Mouse (Mus musculus) left cerebral cortex, adult 18-20 months (tissue): Measurements from ENCODE around the gene Actl11. TPM values are rescaled to one million over a fixed set of nuclear protein-coding genes. Genes with fewer than 3 reads are reported as not detected.

Experiments
- DNase-seq, 2 experiments: peaks; one replicate each; pipeline ENCODE4 v3.0.0; 2021 to 2022; ENCODE audit warnings: low spot score in 2 of 2, mixed read lengths in 1 of 2
- total RNA-seq, 2 experiments: library from RNA; stranded (reverse); gene quantifications; 2 replicates each; pipeline ENCODE4 v1.2.3; 2021

Gene Actl11
- total RNA-seq, 2 experiments from 2014 or later = not detected

GRCm38 (mm10) chr9:107919441-107919840 is 8.8 kb upstream of the Actl11 start:
- DNase-seq = no peak

- DNase-seq = no peak
Observed at GRCm38 (mm10) chr9:107923021-107923420, 5.2 kb upstream of the Actl11 start.

GRCm38 (mm10) chr9:107923956-107924355 is 4.3 kb upstream of the Actl11 start:
- DNase-seq = no peak

- no peak for DNase-seq
Observed at GRCm38 (mm10) chr9:107925251-107925650, 3.0 kb upstream of the Actl11 start.

- no peak for DNase-seq
Observed at GRCm38 (mm10) chr9:107926920-107927420, 1.3 kb upstream of the Actl11 start.

- no peak for DNase-seq
Observed at GRCm38 (mm10) chr9:107927749-107928148, 520 bp upstream of the Actl11 start.

GRCm38 (mm10) chr9:107932221-107932620 is 4.0 kb downstream of the Actl11 start:
- DNase-seq = no peak

GRCm38 (mm10) chr9:107934146-107934545 is 5.9 kb downstream of the Actl11 start:
- DNase-seq = peak; percentile 42 to 48

GRCm38 (mm10) chr9:107935374-107935773 is 7.1 kb downstream of the Actl11 start, which contains the start of gene Camkv:
Gene Camkv (plus strand): TSS chr9:107935674.
- DNase-seq = no peak

- DNase-seq = peak; percentile 54 to 72
Observed at GRCm38 (mm10) chr9:107935790-107936214, 7.5 kb downstream of the Actl11 start.

GRCm38 (mm10) chr9:107936215-107936822 is 8.1 kb downstream of the Actl11 start:
- DNase-seq = peak in 1 of 2 experiments; percentile 66

- DNase-seq = no peak
Observed at GRCm38 (mm10) chr9:107936831-107937230, 8.6 kb downstream of the Actl11 start.

GRCm38 (mm10) chr9:107947241-107948194 is 19.2 kb downstream of the Actl11 start:
- no peak for DNase-seq

- no peak for DNase-seq
Observed at GRCm38 (mm10) chr9:107949184-107949921, 21.1 kb downstream of the Actl11 start.

- DNase-seq = no peak
Observed at GRCm38 (mm10) chr9:107949922-107950235, 21.6 kb downstream of the Actl11 start, which contains the start of gene Traip. Gene Traip (plus strand): TSS chr9:107950136.

- DNase-seq = peak; percentile 92
Observed at GRCm38 (mm10) chr9:107950460-107951355, 22.4 kb downstream of the Actl11 start.

GRCm38 (mm10) chr9:107955613-107956289 is 27.5 kb downstream of the Actl11 start:
- DNase-seq = no peak

- DNase-seq = no peak
Observed at GRCm38 (mm10) chr9:107957141-107957540, 28.9 kb downstream of the Actl11 start.

- no peak for DNase-seq
Observed at GRCm38 (mm10) chr9:107959896-107960295, 31.6 kb downstream of the Actl11 start.

- DNase-seq = no peak
Observed at GRCm38 (mm10) chr9:107960928-107961327, 32.7 kb downstream of the Actl11 start.
